Mouse (Mus musculus) ES-E14 (cell line): ENCODE results near the gene Chst11.

Experiments
- CHD2 ChIP-seq: IDR thresholded peaks from 2 replicates; pipeline ENCODE4 v1.6.1; 2014; ENCODE audit warnings: mild to moderate bottlenecking, low read depth, low read length, inconsistent platforms
- HCFC1 ChIP-seq: IDR thresholded peaks from 2 replicates; pipeline ENCODE4 v1.6.1; 2012; ENCODE audit warnings: low read length, inconsistent platforms, borderline replicate concordance; ENCODE audit not compliant: insufficient read depth
- MAFK ChIP-seq: IDR thresholded peaks from 2 replicates; pipeline ENCODE4 v1.6.1; 2014; ENCODE audit warnings: mild to moderate bottlenecking, low read depth, low read length, inconsistent platforms; ENCODE audit not compliant: insufficient read depth
- ZC3H11A ChIP-seq: IDR thresholded peaks from 2 replicates; pipeline ENCODE4 v1.6.1; 2012; ENCODE audit warnings: low read depth, mild to moderate bottlenecking, inconsistent platforms, low read length, borderline replicate concordance
- ZNF384 ChIP-seq: IDR thresholded peaks from 2 replicates; pipeline ENCODE4 v1.6.1; 2012; ENCODE audit warnings: low read depth, low read length, inconsistent platforms

- no peak for TF ChIP-seq ZNF384
- TF ChIP-seq CHD2: no peak
- TF ChIP-seq MAFK: no peak
- TF ChIP-seq ZC3H11A: no peak
- TF ChIP-seq HCFC1: no peak
Measured at GRCm38 (mm10) chr10:83056291-83056690, 71.0 kb downstream of the Chst11 start.
